Mouse (Mus musculus) kidney, adult 11 months (tissue): ENCODE results near the gene Cdh19.

Source experiments
- DNase-seq: peaks from one replicate; pipeline ENCODE4 v3.0.0; 2022

Gene Cdh19

GRCm38 (mm10) chr1:110977484-110977883 lies at the start of gene Cdh19:
Gene Cdh19, minus strand, starts transcription at chr1:110977584.
- DNase-seq = no peak

GRCm38 (mm10) chr1:111020434-111021060 lies 43.2 kb upstream of the Cdh19 start:
- no peak for DNase-seq

- no peak for DNase-seq
Observed at GRCm38 (mm10) chr1:111017640-111018039, 40.3 kb upstream of the Cdh19 start.

GRCm38 (mm10) chr1:110989824-110990223 lies 12.4 kb upstream of the Cdh19 start:
- DNase-seq = no peak

- DNase-seq = no peak
Observed at GRCm38 (mm10) chr1:110969201-110969600, 8.2 kb downstream of the Cdh19 start.

- DNase-seq = no peak
Observed at GRCm38 (mm10) chr1:110909752-110910151, 67.6 kb downstream of the Cdh19 start.

- DNase-seq = no peak
Observed at GRCm38 (mm10) chr1:110909218-110909617, 68.2 kb downstream of the Cdh19 start.

GRCm38 (mm10) chr1:110904266-110904665 lies 73.1 kb downstream of the Cdh19 start:
- DNase-seq = no peak
